Mouse (Mus musculus) neural tube, embryonic 11.5 days (tissue): ENCODE data around the gene Golt1a. TPM values are rescaled to one million over a fixed set of nuclear protein-coding genes. Genes with fewer than 3 reads are reported as not detected.
"Not testable (repeated sequence)": the region's sequence is repeated elsewhere in the genome, so short reads cannot be mapped to it uniquely, and the experiment has no call there.

ENCODE experiments used
- ATAC-seq: fragments of 200-750 bp; cut with Nextera tagmentation; 2 replicates; pipeline ENCODE4 v1.8.0; 2017; ENCODE audit warnings: moderate number of reproducible peaks, mild to moderate bottlenecking, moderate TSS enrichment, moderate library complexity; ENCODE audit not compliant: insufficient read depth, low FRiP score, low TSS enrichment
- DNase-seq: peaks from one replicate; pipeline ENCODE4 v3.0.0-alpha.2; 2015; ENCODE audit warnings: low spot score
- H3K27ac ChIP-seq: fragments of 300-500 bp; sonication (generic); 2 replicates; pipeline ENCODE4 v1.5.1; 2014; ENCODE audit warnings: low read depth, mild to moderate bottlenecking, low read length
- H3K27me3 ChIP-seq: fragments of 300-500 bp; sonication (generic); 2 replicates; pipeline ENCODE4 v1.6.1; 2014; ENCODE audit warnings: mild to moderate bottlenecking, low read length, mixed read lengths; ENCODE audit not compliant: control insufficient read depth, insufficient read depth
- H3K36me3 ChIP-seq: fragments of 300-500 bp; sonication (generic); 2 replicates; pipeline ENCODE4 v1.6.1; 2014; ENCODE audit warnings: mild to moderate bottlenecking, low read length, moderate library complexity, mixed read lengths; ENCODE audit not compliant: control insufficient read depth, insufficient read depth
- H3K4me1 ChIP-seq: fragments of 300-500 bp; sonication (generic); 2 replicates; pipeline ENCODE4 v1.6.1; 2014; ENCODE audit warnings: low read length, mixed read lengths; ENCODE audit not compliant: control insufficient read depth, insufficient read depth
- H3K4me2 ChIP-seq: fragments of 300-500 bp; sonication (generic); 2 replicates; pipeline ENCODE4 v1.6.1; 2014; ENCODE audit warnings: low read depth, mild to moderate bottlenecking, moderate library complexity
- H3K4me3 ChIP-seq: fragments of 300-500 bp; sonication (generic); 2 replicates; pipeline ENCODE4 v1.5.1; 2014; ENCODE audit warnings: low read depth, low read length
- H3K9ac ChIP-seq: fragments of 300-500 bp; sonication (generic); 2 replicates; pipeline ENCODE4 v1.6.1; 2014; ENCODE audit warnings: mild to moderate bottlenecking, low read length
- H3K9me3 ChIP-seq: fragments of 300-500 bp; sonication (generic); 2 replicates; pipeline ENCODE4 v1.6.1; 2016; ENCODE audit warnings: low read length; ENCODE audit not compliant: control insufficient read depth
- WGBS: fragments of 180-500 bp; shearing (Covaris S2); extraction: QIAGEN DNeasy Blood & Tissue Kit; methylation state at CpG from one replicate; pipeline ENCODE4 v1.1.7; 2014; 5-methylcytosine and 5-hydroxymethylcytosine counted together
- polyA plus RNA-seq: library from polyadenylated mRNA; unstranded; fragments of >200 nt; fragmentation: Nextera tagmentation; extraction: Ambion mirVana; gene quantifications from 2 replicates; pipeline ENCODE4 v1.2.1, GENCODE M21; 2014

Golt1a gene
- polyA plus RNA-seq, 1 experiment from 2014 or later = not detected

- Histone ChIP-seq H3K9me3 (no peaks in the 10 kb centered on the region), H3K27me3 (peaks cover 7% of the 10 kb centered on the region; the same call in 1 of the 2 replicates), H3K9ac (no peak overlapping the region), H3K27ac (no peak overlapping the region), H3K36me3 (no peaks in the 10 kb centered on the region), H3K4me1 (peaks cover 4% of the 10 kb centered on the region; the same call in 1 of the 2 replicates), H3K4me3 (no peak overlapping the region), H3K4me2 (no peak overlapping the region)
- no peak for DNase-seq
- 66% methylated on average over 6 of the region's 6 CpGs for WGBS
- no peak for ATAC-seq
These were observed 18.7 kb downstream of the Golt1a start for GRCm38 (mm10) chr1:133328299-133328795.

- Histone ChIP-seq H3K9me3 (no peaks in the 10 kb centered on the region), H3K4me2 (peak overlapping the region; percentile 56), H3K36me3 (no peaks in the 10 kb centered on the region), H3K27me3 (peaks cover 7% of the 10 kb centered on the region; the same call in 1 of the 2 replicates), H3K27ac (no peak overlapping the region), H3K4me1 (peaks cover 4% of the 10 kb centered on the region; the same call in 1 of the 2 replicates), H3K4me3 (peak overlapping the region; percentile 24), H3K9ac (peak overlapping the region; percentile 45; the same call in 1 of the 2 replicates)
- WGBS = 8% methylated on average over 34 of the region's 34 CpGs
- ATAC-seq = no peak
- DNase-seq = peak; percentile 19
These were observed 19.5 kb downstream of the Golt1a start for GRCm38 (mm10) chr1:133328896-133329637.

GRCm38 (mm10) chr1:133329638-133329964, 20.0 kb downstream of the Golt1a start:
- Histone ChIP-seq H3K4me1 (peaks cover 4% of the 10 kb centered on the region; the same call in 1 of the 2 replicates), H3K27ac (no peak overlapping the region), H3K4me3 (peak overlapping the region; percentile 24), H3K36me3 (no peaks in the 10 kb centered on the region), H3K4me2 (peak overlapping the region; percentile 56), H3K9ac (peak overlapping the region; percentile 45; the same call in 1 of the 2 replicates), H3K27me3 (peaks cover 7% of the 10 kb centered on the region; the same call in 1 of the 2 replicates), H3K9me3 (no peaks in the 10 kb centered on the region)
- ATAC-seq (no peak), DNase-seq (no peak)
- WGBS = 19% methylated on average over 7 of the region's 7 CpGs

GRCm38 (mm10) chr1:133331142-133331541, 21.5 kb downstream of the Golt1a start:
- Histone ChIP-seq H3K27me3 (peaks cover 7% of the 10 kb centered on the region; the same call in 1 of the 2 replicates), H3K4me1 (peaks cover 4% of the 10 kb centered on the region; the same call in 1 of the 2 replicates), H3K27ac (no peak overlapping the region), H3K9me3 (no peaks in the 10 kb centered on the region), H3K4me2 (no peak overlapping the region), H3K36me3 (no peaks in the 10 kb centered on the region), H3K4me3 (no peak overlapping the region), H3K9ac (no peak overlapping the region)
- DNase-seq (no peak), ATAC-seq (no peak)
- WGBS = 61% methylated on average over 3 of the region's 3 CpGs

GRCm38 (mm10) chr1:133332656-133333430, 23.2 kb downstream of the Golt1a start:
- H3K9ac ChIP-seq = no peak overlapping the region
- H3K27me3 ChIP-seq = peaks cover 7% of the 10 kb centered on the region; the same call in 1 of the 2 replicates
- H3K4me2 ChIP-seq = no peak overlapping the region
- ATAC-seq = no peak
- peaks cover 4% of the 10 kb centered on the region; the same call in 1 of the 2 replicates for H3K4me1 ChIP-seq
- no peaks in the 10 kb centered on the region for H3K9me3 ChIP-seq
- DNase-seq = no peak
- WGBS = 88% methylated on average over 11 of the region's 11 CpGs
- no peak overlapping the region for H3K4me3 ChIP-seq
- H3K27ac ChIP-seq = no peak overlapping the region
- no peaks in the 10 kb centered on the region for H3K36me3 ChIP-seq

- no peak for ATAC-seq
- H3K4me1 ChIP-seq = peaks cover 4% of the 10 kb centered on the region; the same call in 1 of the 2 replicates
- H3K4me3 ChIP-seq = no peak overlapping the region
- H3K27me3 ChIP-seq = peaks cover 7% of the 10 kb centered on the region; the same call in 1 of the 2 replicates
- no peak overlapping the region for H3K4me2 ChIP-seq
- H3K27ac ChIP-seq = no peak overlapping the region
- no peaks in the 10 kb centered on the region for H3K36me3 ChIP-seq
- DNase-seq = no peak
- WGBS = 77% methylated on average over 6 of the region's 6 CpGs
- H3K9ac ChIP-seq = no peak overlapping the region
- H3K9me3 ChIP-seq = no peaks in the 10 kb centered on the region
These were observed 24.3 kb downstream of the Golt1a start for GRCm38 (mm10) chr1:133333937-133334336.

GRCm38 (mm10) chr1:133340403-133340802, 30.8 kb downstream of the Golt1a start:
- H3K27me3 ChIP-seq, H3K9ac ChIP-seq, H3K4me1 ChIP-seq, H3K36me3 ChIP-seq, DNase-seq, ATAC-seq, H3K27ac ChIP-seq, H3K9me3 ChIP-seq, H3K4me3 ChIP-seq, H3K4me2 ChIP-seq: not testable (repeated sequence)
- WGBS = 64% methylated on average over 1 of the region's 1 CpGs

- Histone ChIP-seq H3K36me3 (no peaks in the 10 kb centered on the region), H3K27me3 (no peaks in the 10 kb centered on the region), H3K4me3 (no peak overlapping the region), H3K9ac (no peak overlapping the region), H3K4me1 (no peaks in the 10 kb centered on the region), H3K9me3 (no peaks in the 10 kb centered on the region), H3K4me2 (no peak overlapping the region), H3K27ac (no peak overlapping the region)
- ATAC-seq (no peak), DNase-seq (no peak)
- WGBS = 82% methylated on average over 2 of the region's 2 CpGs
These were observed 34.8 kb downstream of the Golt1a start for GRCm38 (mm10) chr1:133344357-133344756.
